Mouse (Mus musculus) layer of hippocampus, adult 9-11 months (tissue): ENCODE measurements at regions not wholly inside any gene's neighbourhood (a gene's known extent, or its start where the extent isn't known, plus 50 kb on each side); places are given as distances from the start of the nearest gene placed in this dataset.

Experiments
- DNase-seq: peaks from one replicate; pipeline ENCODE4 v3.0.0; 2022

- peak; percentile 37 for DNase-seq
Measured at GRCm38 (mm10) chr2:169319521-169319920, 268.0 kb downstream of the Gm11011 start.

DNA sequence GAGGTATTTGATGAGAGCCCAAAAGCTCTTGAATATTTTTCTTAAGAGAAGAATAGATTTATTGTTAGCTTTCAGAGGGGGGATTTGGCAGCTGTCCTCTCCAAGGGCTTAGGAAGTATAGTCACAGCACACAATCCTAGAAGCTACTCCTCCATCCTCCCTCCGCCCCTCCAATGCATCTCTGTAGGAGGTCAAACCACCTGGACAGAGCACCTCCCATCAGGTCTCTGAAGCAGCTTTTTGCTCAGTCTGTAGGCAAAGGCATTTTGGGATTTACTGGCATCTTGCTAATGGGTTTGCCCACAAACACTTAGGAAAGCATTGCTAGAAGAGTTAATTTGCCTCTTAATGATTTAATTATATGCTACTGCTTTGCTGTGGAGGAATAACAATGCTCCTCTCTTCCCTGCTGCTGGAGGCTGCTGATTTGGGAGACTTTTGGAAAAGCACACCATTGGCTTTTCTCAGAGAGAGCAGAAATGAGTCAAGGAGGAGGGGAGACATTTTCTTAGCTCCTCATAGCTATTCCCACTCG is 273.1 kb downstream of the Gm11011 start:
- DNase-seq = no peak

- no peak for DNase-seq
Measured at GRCm38 (mm10) chr2:169311821-169312220, 275.7 kb downstream of the Gm11011 start.

DNA sequence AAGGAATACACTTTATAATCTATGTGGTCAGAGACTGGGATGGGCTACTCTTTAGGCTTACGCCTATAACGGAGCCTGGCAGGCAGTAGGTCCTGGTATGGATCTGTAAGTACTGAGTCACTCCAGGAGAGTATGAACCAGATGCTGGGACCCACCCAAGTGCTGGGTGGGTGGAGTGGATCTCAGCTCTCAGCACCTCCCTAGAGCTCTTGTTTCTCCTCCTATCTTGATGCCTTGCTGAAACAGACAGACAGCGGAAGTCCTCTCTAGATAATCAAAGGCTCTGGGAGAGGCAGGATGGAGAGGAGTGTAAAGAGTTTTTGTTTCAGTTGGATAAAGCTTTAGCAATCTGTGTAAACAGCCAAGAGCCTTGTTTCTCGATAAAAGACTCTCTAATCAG is 276.2 kb downstream of the Gm11011 start:
- no peak for DNase-seq

GRCm38 (mm10) chr2:169304360-169304759 is 283.2 kb downstream of the Gm11011 start:
- DNase-seq = no peak

GRCm38 (mm10) chr2:169300966-169301365 is 286.6 kb downstream of the Gm11011 start:
- DNase-seq = no peak

DNA sequence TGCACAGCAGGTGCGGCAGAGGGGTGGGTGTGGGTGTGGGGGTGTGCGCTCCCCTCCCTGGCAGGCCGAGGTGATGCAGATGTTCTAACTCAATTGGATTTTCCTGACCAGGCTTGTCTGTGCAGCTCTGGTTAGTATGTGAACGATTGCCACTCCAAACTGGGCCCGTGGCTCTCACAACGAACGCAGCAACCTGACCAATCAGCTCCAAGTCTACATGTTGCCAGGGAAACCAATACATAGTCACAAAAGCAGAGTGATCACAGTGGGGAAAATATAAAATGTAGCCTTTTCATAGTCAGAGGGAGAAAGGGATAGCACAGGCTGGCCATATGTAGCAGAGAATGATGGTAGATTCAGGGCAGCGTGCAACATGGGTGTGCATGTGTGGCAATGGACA is 287.1 kb downstream of the Gm11011 start:
- DNase-seq = peak; percentile 72

- no peak for DNase-seq
Measured at GRCm38 (mm10) chr2:169297841-169298627, 289.5 kb downstream of the Gm11011 start.

DNA sequence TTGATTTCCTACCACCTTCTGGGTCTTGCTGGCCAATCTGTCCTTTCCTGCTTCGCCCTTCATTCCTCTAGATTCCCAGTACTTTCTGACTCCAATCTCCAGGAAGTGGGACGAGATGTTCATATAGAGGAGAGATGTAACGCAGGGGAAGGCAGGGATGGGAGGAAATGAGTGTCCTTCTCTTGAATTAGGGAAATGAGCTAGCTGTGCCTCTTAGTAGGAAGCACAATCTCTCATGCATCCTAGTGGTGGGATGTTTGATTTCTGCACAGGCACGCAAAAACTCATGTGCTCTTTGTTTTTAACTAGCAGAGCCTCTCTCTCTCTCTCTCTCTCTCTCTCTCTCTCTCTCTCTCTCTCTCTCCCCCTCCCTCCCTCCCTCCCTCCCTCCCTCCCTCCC is 290.3 kb downstream of the Gm11011 start:
- DNase-seq = no peak

DNA sequence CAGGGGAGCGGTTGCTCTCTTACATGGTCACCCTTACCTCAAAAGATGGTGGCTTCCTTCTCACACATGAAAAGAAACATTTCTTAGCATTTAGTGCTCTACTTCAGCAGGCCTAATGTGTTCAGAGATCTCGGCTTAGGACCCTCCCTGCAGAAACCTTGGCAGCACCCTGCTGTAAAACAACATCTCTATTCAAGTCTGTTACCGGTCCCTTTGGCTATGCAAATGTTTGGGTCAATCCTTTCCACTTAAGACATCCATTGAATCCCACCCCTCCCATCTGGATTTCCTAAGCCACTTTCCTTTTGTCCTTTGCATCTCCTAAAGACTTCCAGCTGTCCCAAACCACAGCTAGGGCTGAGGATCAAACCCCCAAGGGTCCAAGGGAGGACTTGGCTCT is 294.2 kb downstream of the Gm11011 start:
- no peak for DNase-seq

- DNase-seq = no peak
Measured at GRCm38 (mm10) chr2:169288891-169289605, 298.5 kb downstream of the Gm11011 start.

- no peak for DNase-seq
Measured at GRCm38 (mm10) chr2:169286701-169287100, 300.8 kb downstream of the Gm11011 start.

DNA sequence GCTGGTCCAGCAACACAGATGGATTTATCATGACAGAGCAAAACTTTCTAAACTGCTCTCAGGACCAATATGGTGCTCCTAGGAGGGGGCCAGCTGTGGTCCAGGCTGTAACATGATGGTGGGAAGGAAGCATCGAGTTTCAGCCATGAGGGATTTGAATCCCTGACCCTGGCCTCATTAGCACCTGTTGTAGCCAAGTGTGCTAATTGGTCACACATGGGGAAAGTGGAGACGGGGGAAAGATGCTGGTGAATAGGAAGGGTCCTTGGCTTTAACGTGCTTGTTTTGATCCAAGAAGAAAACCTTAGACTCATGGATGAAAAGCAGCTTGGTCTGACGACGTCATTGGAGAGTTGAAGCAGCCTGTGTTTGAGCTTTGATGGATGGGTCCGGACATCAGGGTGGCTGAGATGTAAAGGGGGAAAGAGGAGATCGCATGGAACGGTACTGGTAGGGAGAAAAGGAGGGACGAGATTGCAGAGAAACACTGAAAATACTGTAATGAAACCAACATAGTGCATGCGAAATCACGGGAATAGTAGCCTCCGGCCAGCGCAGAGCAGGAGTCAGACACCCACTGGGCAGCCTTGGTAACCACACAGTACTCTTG is 304.9 kb downstream of the Gm11011 start:
- no peak for DNase-seq

DNA sequence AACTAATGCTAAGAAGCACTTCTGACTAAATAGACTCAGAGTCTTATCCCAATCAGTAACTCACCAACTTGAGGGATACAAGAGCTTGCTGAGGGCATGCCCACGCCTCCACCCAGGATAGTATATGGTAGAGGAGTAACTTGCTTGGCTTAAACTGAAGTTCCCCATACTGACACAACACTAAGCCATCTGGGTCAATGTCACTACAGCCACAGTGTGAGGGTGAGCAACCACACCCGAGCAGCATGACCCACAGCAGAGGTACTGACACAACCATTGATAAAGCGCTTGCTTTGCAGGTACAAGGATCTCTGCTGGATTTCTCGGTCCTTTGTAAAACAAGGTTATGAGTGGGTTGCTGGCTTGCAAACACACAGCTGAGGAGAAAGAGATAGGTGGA is 312.2 kb downstream of the Gm11011 start:
- no peak for DNase-seq

GRCm38 (mm10) chr2:169274101-169274500 is 313.4 kb downstream of the Gm11011 start:
- no peak for DNase-seq

DNA sequence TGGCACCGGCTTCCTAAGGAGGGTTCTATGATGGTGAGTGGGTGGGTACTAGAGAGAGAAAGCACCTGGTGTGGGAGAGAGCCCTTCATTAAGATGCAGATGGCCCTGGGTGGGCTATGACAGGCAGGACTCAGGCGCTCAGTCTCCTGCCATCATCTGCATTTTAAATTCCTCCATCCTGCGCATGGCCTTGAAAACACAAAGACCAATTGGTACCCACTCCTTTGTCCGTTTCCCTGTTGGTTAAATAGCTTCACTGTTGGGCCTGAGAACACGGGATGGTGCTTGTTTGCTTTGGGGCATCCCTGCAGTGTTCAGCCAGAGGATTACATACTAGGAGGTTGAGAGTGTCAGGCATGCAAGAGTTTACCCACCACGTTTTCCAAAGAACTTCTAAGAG is 314.9 kb downstream of the Gm11011 start:
- no peak for DNase-seq

GRCm38 (mm10) chr2:169272018-169272417 is 315.5 kb downstream of the Gm11011 start:
- DNase-seq = no peak

DNA sequence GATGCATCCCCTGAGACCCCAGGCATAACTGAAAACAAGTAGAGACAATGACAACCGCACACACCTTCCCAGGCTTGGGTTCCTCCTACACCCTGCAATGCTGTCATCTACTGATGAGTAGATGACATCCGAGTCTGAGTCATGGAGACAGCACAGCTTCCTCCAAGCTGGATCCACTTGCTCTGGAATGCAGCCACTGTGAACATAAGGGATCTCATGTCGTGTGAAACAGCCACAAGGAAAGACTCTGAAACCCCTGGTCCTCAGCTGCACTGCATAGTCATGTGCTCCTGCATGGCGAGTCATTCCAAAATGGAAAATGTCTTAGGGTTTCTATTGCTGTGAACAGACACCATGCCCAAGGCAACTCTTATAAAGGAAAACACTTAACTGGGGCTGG is 305.2 kb upstream of the Zfp64 start:
- no peak for DNase-seq

GRCm38 (mm10) chr2:169244572-169244971 is 289.2 kb upstream of the Zfp64 start:
- DNase-seq = no peak

DNA sequence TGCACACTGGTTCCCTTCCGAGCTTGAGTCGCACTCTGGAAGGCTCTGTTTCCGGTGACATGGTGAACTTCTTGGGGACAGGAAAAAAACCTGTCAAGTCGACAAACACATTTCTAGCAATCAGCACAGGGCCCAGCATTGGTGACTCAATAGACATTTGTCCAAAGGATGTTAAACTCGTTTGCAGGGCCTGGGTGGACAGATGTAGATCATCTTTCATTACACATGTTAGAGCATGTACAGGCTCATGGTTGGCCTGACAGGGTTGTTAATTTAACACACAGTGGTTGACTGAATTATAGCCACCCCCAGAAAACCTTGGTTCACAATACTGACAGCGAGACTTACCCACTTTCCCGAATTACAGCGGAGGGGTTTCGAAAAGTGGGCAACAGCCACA is 288.6 kb upstream of the Zfp64 start:
- no peak for DNase-seq

DNA sequence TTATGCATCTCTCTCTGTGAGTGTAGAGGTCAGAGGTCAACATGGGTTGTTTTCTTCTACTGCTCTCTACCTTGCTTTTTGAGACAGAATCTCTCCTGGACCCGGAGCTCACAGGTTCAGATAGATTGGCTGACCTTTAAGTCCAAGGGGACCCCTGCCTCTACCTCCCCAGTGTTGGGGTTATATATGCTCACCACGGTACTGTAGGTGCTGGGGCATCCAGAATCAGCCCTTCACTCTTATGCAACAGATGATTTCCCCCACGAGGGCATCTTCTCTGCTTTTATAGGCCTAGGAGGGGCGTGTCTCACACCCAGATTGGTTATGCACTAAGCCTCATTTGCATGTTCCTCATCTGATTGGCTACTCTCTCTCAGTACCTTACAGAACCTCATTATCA is 282.5 kb upstream of the Zfp64 start:
- no peak for DNase-seq

GRCm38 (mm10) chr2:169237321-169237720 is 281.9 kb upstream of the Zfp64 start:
- DNase-seq = no peak

- no peak for DNase-seq
Measured at GRCm38 (mm10) chr2:169234368-169235070, 279.1 kb upstream of the Zfp64 start.
